Mouse (Mus musculus): ENCODE data around the gene Zranb3. TPM values are rescaled to one million over a fixed set of nuclear protein-coding genes. Genes with fewer than 3 reads are reported as not detected.
"Not testable (repeated sequence)": the region's sequence is repeated elsewhere in the genome, so short reads cannot be mapped to it uniquely, and the experiment has no call there.

The Zranb3 gene
- polyA plus RNA-seq (2015; fragmentation: Nextera tagmentation; extraction: Ambion mirVana) = 11.4 and 11.6 TPM in 2 replicates

GRCm38 (mm10) chr1:128102641-128103461 is at the start of gene Zranb3, which contains the start of gene R3hdm1:
Gene Zranb3 (minus strand): TSS chr1:128103047.
Gene R3hdm1 (plus strand): TSS chr1:128103301.
- under 1% methylated on average over 43 of the region's 43 CpGs for WGBS
- Histone ChIP-seq H3K36me3 (no peaks in the 10 kb centered on the region), H3K9me3 (no peaks in the 10 kb centered on the region), H3K27ac (peak within 1 kb of the TSS; percentile 89), H3K4me1 (peaks cover 8% of the 10 kb centered on the region), H3K9ac (peak within 1 kb of the TSS; percentile 92), H3K4me2 (peak within 1 kb of the TSS; percentile 77), H3K27me3 (no peaks in the 10 kb centered on the region), H3K4me3 (peak within 1 kb of the TSS; percentile 97)
- peak; percentile 97 for ATAC-seq (ENCODE audit: insufficient number of reproducible peaks, insufficient read depth, low FRiP score, low TSS enrichment, low read depth)

- no peak overlapping the region for H3K4me2 ChIP-seq
- no peaks in the 10 kb centered on the region for H3K9me3 ChIP-seq
- H3K27me3 ChIP-seq = no peaks in the 10 kb centered on the region
- H3K9ac ChIP-seq = no peak overlapping the region
- no peaks in the 10 kb centered on the region for H3K4me1 ChIP-seq
- no peak overlapping the region for H3K27ac ChIP-seq
- H3K36me3 ChIP-seq = no peaks in the 10 kb centered on the region
- no peak for ATAC-seq (ENCODE audit: insufficient number of reproducible peaks, insufficient read depth, low FRiP score, low TSS enrichment, low read depth)
- no peak overlapping the region for H3K4me3 ChIP-seq
Observed at GRCm38 (mm10) chr1:128141737-128142136, 38.9 kb upstream of the Zranb3 start.

- no peak overlapping the region for H3K4me2 ChIP-seq
- no peaks in the 10 kb centered on the region for H3K27me3 ChIP-seq
- H3K27ac ChIP-seq = no peak overlapping the region
- ATAC-seq (ENCODE audit: insufficient number of reproducible peaks, insufficient read depth, low FRiP score, low TSS enrichment, low read depth) = no peak
- no peak overlapping the region for H3K4me3 ChIP-seq
- H3K36me3 ChIP-seq = no peaks in the 10 kb centered on the region
- H3K4me1 ChIP-seq = no peaks in the 10 kb centered on the region
- no peaks in the 10 kb centered on the region for H3K9me3 ChIP-seq
- H3K9ac ChIP-seq = no peak overlapping the region
Observed at GRCm38 (mm10) chr1:128141039-128141438, 38.2 kb upstream of the Zranb3 start.

GRCm38 (mm10) chr1:128136222-128136621 is 33.4 kb upstream of the Zranb3 start:
- H3K27ac ChIP-seq; H3K9me3 ChIP-seq; ATAC-seq (ENCODE audit: insufficient number of reproducible peaks, insufficient read depth, low FRiP score, low TSS enrichment, low read depth); H3K36me3 ChIP-seq; H3K27me3 ChIP-seq; H3K4me3 ChIP-seq; H3K4me1 ChIP-seq; H3K9ac ChIP-seq; H3K4me2 ChIP-seq: not testable (repeated sequence)

- no peak overlapping the region for H3K4me2 ChIP-seq
- no peak overlapping the region for H3K9ac ChIP-seq
- H3K36me3 ChIP-seq = 0 out of 2 replicates have a peak, but pooled peaks cover 4% of the 10 kb centered on the region
- H3K4me3 ChIP-seq = no peak overlapping the region
- H3K9me3 ChIP-seq = 0 out of 2 replicates have a peak, but pooled peaks cover 3% of the 10 kb centered on the region
- ATAC-seq (ENCODE audit: insufficient number of reproducible peaks, insufficient read depth, low FRiP score, low TSS enrichment, low read depth) = no peak
- WGBS = 96% methylated on average over 4 of the region's 4 CpGs
- H3K27me3 ChIP-seq = no peaks in the 10 kb centered on the region
- H3K4me1 ChIP-seq = no peaks in the 10 kb centered on the region
- H3K27ac ChIP-seq = no peak overlapping the region
Observed at GRCm38 (mm10) chr1:128120913-128121627, 18.2 kb upstream of the Zranb3 start.

- Histone ChIP-seq H3K27ac (peak overlapping the region; percentile 89), H3K4me1 (peaks cover 8% of the 10 kb centered on the region), H3K27me3 (no peaks in the 10 kb centered on the region), H3K4me2 (peak overlapping the region; percentile 77), H3K9me3 (no peaks in the 10 kb centered on the region), H3K9ac (peak overlapping the region; percentile 92), H3K4me3 (peak overlapping the region; percentile 97), H3K36me3 (no peaks in the 10 kb centered on the region)
- ATAC-seq (ENCODE audit: insufficient number of reproducible peaks, insufficient read depth, low FRiP score, low TSS enrichment, low read depth) = peak; percentile 29
- 0% methylated on average over 46 of the region's 47 CpGs for WGBS
Observed at GRCm38 (mm10) chr1:128103520-128104088, 757 bp upstream of the Zranb3 start.

GRCm38 (mm10) chr1:128102251-128102640 is 601 bp downstream of the Zranb3 start:
- peaks cover 8% of the 10 kb centered on the region for H3K4me1 ChIP-seq
- no peaks in the 10 kb centered on the region for H3K9me3 ChIP-seq
- H3K4me3 ChIP-seq = peak overlapping the region; percentile 97
- WGBS = 0% methylated on average over 15 of the region's 15 CpGs
- 0 out of 2 replicates have a peak, but pooled peaks have one; percentile 23 for ATAC-seq (ENCODE audit: insufficient number of reproducible peaks, insufficient read depth, low FRiP score, low TSS enrichment, low read depth)
- peak overlapping the region; percentile 79 for H3K27ac ChIP-seq
- H3K27me3 ChIP-seq = no peaks in the 10 kb centered on the region
- no peaks in the 10 kb centered on the region for H3K36me3 ChIP-seq
- peak overlapping the region; percentile 62 for H3K9ac ChIP-seq
- H3K4me2 ChIP-seq = peak overlapping the region; percentile 62

- no peak overlapping the region for H3K4me2 ChIP-seq
- H3K9ac ChIP-seq = no peak overlapping the region
- no peaks in the 10 kb centered on the region for H3K9me3 ChIP-seq
- no peaks in the 10 kb centered on the region for H3K36me3 ChIP-seq
- H3K27me3 ChIP-seq = no peaks in the 10 kb centered on the region
- 96% methylated on average over 1 of the region's 1 CpGs for WGBS
- no peak overlapping the region for H3K27ac ChIP-seq
- no peak for ATAC-seq (ENCODE audit: insufficient number of reproducible peaks, insufficient read depth, low FRiP score, low TSS enrichment, low read depth)
- no peaks in the 10 kb centered on the region for H3K4me1 ChIP-seq
- H3K4me3 ChIP-seq = no peak overlapping the region
Observed at GRCm38 (mm10) chr1:128098309-128098708, 4.5 kb downstream of the Zranb3 start.

GRCm38 (mm10) chr1:128094686-128095085 is 8.2 kb downstream of the Zranb3 start:
- H3K9ac ChIP-seq = no peak overlapping the region
- no peaks in the 10 kb centered on the region for H3K9me3 ChIP-seq
- no peaks in the 10 kb centered on the region for H3K27me3 ChIP-seq
- no peak for ATAC-seq (ENCODE audit: insufficient number of reproducible peaks, insufficient read depth, low FRiP score, low TSS enrichment, low read depth)
- H3K4me2 ChIP-seq = no peak overlapping the region
- H3K4me3 ChIP-seq = no peak overlapping the region
- H3K4me1 ChIP-seq = no peaks in the 10 kb centered on the region
- no peak overlapping the region for H3K27ac ChIP-seq
- 79% methylated on average over 1 of the region's 2 CpGs for WGBS
- peaks cover 11% of the 10 kb centered on the region for H3K36me3 ChIP-seq

GRCm38 (mm10) chr1:128082800-128083199 is 20.0 kb downstream of the Zranb3 start:
- Histone ChIP-seq H3K9ac (no peak overlapping the region), H3K27me3 (no peaks in the 10 kb centered on the region), H3K4me3 (no peak overlapping the region), H3K4me2 (no peak overlapping the region), H3K9me3 (no peaks in the 10 kb centered on the region), H3K4me1 (no peaks in the 10 kb centered on the region), H3K36me3 (peaks cover 7% of the 10 kb centered on the region; the same call in 1 of the 2 replicates), H3K27ac (no peak overlapping the region)
- 83% methylated on average over 7 of the region's 7 CpGs for WGBS
- no peak for ATAC-seq (ENCODE audit: insufficient number of reproducible peaks, insufficient read depth, low FRiP score, low TSS enrichment, low read depth)

GRCm38 (mm10) chr1:128081873-128082272 is 21.0 kb downstream of the Zranb3 start:
- H3K9ac ChIP-seq = no peak overlapping the region
- no peak for ATAC-seq (ENCODE audit: insufficient number of reproducible peaks, insufficient read depth, low FRiP score, low TSS enrichment, low read depth)
- no peak overlapping the region for H3K4me3 ChIP-seq
- no peaks in the 10 kb centered on the region for H3K27me3 ChIP-seq
- H3K4me1 ChIP-seq = no peaks in the 10 kb centered on the region
- peaks cover 7% of the 10 kb centered on the region; the same call in 1 of the 2 replicates for H3K36me3 ChIP-seq
- 90% methylated on average over 7 of the region's 7 CpGs for WGBS
- no peak overlapping the region for H3K27ac ChIP-seq
- no peak overlapping the region for H3K4me2 ChIP-seq
- H3K9me3 ChIP-seq = no peaks in the 10 kb centered on the region

All from embryonic facial prominence, embryonic 13.5 days (tissue).